Mouse (Mus musculus) ovary, adult 18-20 months (tissue): ENCODE measurements around the gene Lsm3.

Experiments
- DNase-seq: peaks from one replicate; pipeline ENCODE4 v3.0.0; 2022; ENCODE audit warnings: low spot score, mixed read lengths

Gene Lsm3

GRCm38 (mm10) chr6:91552693-91553092, 37.0 kb downstream of the Lsm3 start:
- DNase-seq, result no peak

- no peak for DNase-seq
Observed at GRCm38 (mm10) chr6:91558565-91558964, 42.8 kb downstream of the Lsm3 start.

- DNase-seq, result no peak
Observed at GRCm38 (mm10) chr6:91559371-91559770, 43.6 kb downstream of the Lsm3 start.

GRCm38 (mm10) chr6:91560186-91560585, 44.5 kb downstream of the Lsm3 start:
- no peak for DNase-seq

GRCm38 (mm10) chr6:91563031-91563430, 47.3 kb downstream of the Lsm3 start:
- peak; percentile 23 for DNase-seq

GRCm38 (mm10) chr6:91566407-91566806, 50.7 kb downstream of the Lsm3 start:
- DNase-seq, result no peak
